Mouse (Mus musculus) lung, postnatal 0 days (tissue): ENCODE measurements around the gene Chchd6.

Source experiments
- CTCF ChIP-seq: IDR thresholded peaks from 2 replicates; pipeline ENCODE4 v1.5.1; 2016; ENCODE audit warnings: antibody characterized with exemption, mild to moderate bottlenecking
- EP300 ChIP-seq: IDR thresholded peaks from 2 replicates; pipeline ENCODE4 v1.6.1; 2016; ENCODE audit warnings: antibody characterized with exemption, mild to moderate bottlenecking, control low read depth

DNA sequence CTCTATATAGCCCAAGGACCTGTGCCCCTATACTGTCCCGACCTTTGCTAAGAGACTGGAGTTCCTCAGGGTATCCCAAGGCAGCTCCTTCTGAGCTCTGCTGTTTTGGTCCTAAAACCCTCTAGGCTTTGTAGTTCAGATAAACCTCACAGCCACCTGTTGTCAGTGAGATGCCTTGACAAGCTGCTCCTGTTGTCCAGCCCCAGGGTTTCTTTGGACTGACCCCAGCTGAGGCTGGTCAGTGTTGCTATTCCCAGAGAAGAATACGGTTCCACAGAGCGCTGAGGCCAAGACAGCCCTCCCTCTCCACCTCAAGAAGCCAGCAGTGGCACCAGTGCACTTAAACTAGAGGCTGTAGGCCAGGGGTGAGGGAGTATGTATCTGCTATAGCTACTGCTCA, 214.3 kb downstream of the Chchd6 start:
- TF ChIP-seq CTCF (no peak), EP300 (no peak)
